Mouse (Mus musculus): ENCODE data around the gene Cadm1.

Gene Cadm1

DNA sequence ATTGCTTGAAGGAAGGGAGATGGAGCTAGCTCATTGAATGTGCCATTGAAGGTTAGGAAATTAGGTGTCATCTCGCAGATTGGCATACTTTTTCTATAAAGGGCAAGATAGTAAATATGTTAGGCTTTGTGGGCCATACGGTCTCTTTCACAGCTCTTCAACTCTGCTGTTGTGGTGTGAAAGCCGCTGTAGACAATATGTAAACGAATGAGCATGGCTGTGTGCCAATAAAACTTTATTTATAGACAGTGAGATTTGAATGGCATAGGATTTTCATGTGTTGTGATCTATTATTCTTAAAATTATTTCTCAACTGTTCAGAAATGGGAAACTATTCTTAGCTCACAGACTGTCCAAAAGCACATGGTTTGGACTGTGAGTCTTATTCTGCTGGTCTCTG, 123.0 kb downstream of the Cadm1 start:
- in situ Hi-C loops (cut with MboI; ENCODE audit: low sequenced_read_pairs) = no loop called here

- in situ Hi-C loops (cut with MboI; ENCODE audit: low sequenced_read_pairs) = no loop called here
Observed at GRCm38 (mm10) chr9:47659366-47660090, 129.6 kb downstream of the Cadm1 start.

GRCm38 (mm10) chr9:47661611-47662010, 131.6 kb downstream of the Cadm1 start:
- in situ Hi-C loops (cut with MboI; ENCODE audit: low sequenced_read_pairs) = no loop called here

DNA sequence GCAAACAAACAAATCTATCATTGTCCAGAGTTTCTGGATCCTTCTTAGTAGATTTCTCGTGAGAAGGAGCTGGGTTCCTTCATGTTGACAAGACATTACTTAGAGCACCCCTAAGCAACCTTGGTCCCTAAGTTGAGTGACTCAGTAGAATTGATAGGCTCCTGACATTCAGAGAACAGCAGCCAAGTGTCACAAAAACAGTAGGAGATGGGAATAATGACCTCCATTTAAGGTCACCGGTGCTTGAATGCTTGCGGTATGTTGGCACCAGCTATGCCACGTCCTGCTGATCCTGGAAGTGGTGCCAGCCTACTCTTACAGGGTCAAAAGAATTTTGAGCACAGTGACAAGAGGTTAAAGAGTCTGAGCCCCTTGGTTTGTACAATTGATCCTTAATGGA, 139.2 kb downstream of the Cadm1 start:
- in situ Hi-C loops (cut with MboI; ENCODE audit: low sequenced_read_pairs) = no loop called here

DNA sequence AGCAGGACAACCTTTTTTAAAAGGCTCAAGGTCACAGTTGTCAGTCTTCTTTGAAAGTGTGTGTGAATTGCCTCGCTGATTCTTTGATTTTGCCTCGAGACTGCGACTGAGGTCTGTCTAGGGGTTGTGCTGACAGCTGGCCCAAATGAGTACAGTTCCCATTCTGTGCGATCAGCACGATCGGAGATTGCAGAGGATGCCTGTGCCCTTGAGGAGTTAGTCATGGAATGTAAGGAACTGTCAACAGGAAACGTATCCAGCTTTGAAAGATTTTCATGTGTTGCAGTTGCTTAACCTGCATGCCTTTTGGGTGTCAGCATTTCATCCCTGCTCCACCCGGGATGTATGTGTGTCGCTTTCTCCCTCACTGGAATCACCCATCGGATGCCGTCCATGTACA, 141.6 kb downstream of the Cadm1 start:
- in situ Hi-C loops (cut with MboI; ENCODE audit: low sequenced_read_pairs) = no loop called here

DNA sequence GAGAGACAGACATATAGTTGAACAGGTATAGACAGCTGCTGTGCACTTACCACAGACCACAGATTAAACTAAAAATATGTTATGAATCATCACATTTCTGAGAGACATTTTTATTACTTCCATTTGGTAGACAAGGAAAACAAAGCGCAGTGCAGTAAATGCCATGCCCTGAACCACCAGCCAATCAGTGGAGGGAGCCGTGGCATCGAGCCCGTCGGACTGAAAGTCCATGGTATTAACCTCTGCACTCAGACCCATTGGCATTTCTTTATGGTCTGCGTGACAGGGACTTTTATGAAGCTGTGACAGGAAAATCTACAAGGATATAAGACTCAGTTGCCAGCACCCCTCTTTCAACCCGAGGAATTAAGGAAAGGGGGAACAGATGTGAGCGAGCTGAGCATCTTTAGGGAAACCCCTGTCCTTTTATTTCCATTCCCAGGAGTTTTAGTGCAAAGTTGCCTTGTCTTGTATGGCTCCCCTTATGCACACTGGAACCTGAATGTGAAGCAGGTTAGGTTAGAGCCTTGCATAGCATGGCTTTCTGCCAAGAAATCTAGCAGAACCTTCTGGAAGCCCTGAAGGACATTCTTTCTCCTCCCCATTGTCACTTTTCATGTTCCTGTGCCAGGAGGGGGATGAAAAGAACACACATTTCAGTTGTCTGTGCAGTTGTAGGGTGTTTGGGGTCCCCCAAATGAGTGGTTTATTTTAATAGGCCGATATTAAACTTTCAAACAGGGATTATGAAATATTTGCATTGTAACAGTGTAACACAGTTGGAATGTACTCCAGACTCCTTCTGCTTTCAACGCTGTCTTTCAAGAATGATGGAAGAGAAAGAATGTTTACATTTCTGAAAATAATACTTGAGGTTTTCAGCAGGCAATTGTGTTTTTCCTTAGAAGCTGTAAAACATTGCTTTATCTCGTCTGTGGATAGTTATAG, 145.1 kb downstream of the Cadm1 start:
- in situ Hi-C loops (cut with MboI; ENCODE audit: low sequenced_read_pairs) = no loop called here

- in situ Hi-C loops (cut with MboI; ENCODE audit: low sequenced_read_pairs) = no loop called here
Observed at GRCm38 (mm10) chr9:47686881-47687280, 156.9 kb downstream of the Cadm1 start.

GRCm38 (mm10) chr9:47687604-47688003, 157.6 kb downstream of the Cadm1 start:
- in situ Hi-C loops (cut with MboI; ENCODE audit: low sequenced_read_pairs) = no loop called here

- in situ Hi-C loops (cut with MboI; ENCODE audit: low sequenced_read_pairs) = no loop called here
Observed at GRCm38 (mm10) chr9:47688297-47688696, 158.3 kb downstream of the Cadm1 start.

DNA sequence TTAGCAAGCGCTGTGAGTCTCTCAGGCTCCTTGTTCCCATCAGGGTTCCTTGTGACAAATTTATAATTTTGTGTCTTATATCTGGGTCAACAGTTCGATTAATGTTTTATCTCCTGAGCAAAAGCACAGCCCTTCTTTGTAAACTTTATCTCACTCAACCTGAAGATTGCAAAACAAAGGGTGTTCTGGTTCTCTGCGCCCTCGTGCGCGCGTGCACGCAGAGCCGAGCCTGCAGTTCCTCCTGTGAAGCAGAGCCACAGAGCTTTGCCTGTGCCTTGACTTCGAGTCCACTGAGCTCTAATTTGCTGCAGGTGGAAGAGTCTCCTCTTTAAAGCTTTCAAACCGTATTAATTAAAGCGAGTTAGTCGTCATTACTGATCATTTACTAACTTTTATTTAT, 162.9 kb downstream of the Cadm1 start:
- in situ Hi-C loops (cut with MboI; ENCODE audit: low sequenced_read_pairs) = no loop called here

DNA sequence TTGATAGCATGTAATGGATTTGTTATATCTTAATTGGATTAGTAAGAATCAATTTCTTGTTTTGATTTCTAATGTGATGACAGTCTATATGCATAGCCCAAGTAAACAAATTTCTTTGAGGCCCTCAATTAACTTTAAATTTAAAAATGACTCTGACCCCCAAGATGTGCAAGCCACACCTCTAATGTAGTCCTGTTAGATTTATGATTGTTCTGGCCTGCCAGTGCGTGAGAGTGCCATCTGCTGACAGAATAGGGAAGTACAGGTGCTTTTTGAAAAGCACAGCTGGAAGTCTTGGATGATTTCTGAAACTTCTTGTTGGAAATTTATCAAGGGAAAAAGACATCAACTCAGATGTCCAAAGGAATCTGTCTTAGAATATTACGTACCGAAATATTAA, 169.1 kb downstream of the Cadm1 start:
- in situ Hi-C loops (cut with MboI; ENCODE audit: low sequenced_read_pairs) = no loop called here

- in situ Hi-C loops (cut with MboI; ENCODE audit: low sequenced_read_pairs) = no loop called here
Observed at GRCm38 (mm10) chr9:47700021-47700420, 170.0 kb downstream of the Cadm1 start.

DNA sequence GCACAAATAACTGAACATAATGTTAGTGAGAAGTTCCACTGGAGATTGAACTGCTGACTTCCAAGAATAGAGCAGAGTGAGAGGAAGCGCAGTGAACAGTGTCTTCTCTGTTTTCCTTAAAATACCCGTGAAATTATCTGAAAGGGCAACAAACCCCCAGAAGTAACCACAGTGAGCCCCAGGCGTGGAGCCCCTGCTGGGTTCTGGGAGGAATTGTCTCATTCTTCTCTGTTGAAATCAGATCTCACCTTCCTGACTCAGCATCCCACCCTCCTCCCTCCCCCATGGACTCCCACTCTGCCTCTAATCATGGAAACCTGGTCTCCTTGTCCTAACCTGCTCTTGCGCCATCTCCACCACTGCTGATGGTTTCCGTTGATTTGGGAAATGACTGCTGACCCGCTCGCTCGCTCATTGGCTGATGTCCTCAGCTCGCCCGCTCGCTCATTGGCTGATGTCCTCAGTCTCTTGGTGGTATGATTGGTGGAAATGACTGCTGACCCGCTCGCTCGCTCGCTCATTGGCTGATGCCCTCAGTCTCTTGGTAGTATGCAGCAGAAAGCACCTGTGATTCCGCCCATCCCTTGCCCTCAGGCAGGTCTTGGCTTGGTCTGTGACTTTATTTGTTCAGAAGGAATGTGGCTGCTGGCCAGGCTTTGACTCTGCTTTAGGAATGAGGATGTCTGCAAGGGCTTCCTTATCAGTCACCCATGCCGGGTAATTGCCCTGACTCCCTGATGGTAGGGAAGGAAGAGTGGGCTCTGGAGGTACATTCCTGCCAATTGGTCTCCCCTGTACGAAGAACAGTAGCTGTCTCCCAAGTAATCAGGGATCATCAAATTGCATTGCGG, 173.3 kb downstream of the Cadm1 start:
- in situ Hi-C loops (cut with MboI; ENCODE audit: low sequenced_read_pairs) = no loop called here

- in situ Hi-C loops (cut with MboI; ENCODE audit: low sequenced_read_pairs) = no loop called here
Observed at GRCm38 (mm10) chr9:47706341-47706740, 176.4 kb downstream of the Cadm1 start.

DNA sequence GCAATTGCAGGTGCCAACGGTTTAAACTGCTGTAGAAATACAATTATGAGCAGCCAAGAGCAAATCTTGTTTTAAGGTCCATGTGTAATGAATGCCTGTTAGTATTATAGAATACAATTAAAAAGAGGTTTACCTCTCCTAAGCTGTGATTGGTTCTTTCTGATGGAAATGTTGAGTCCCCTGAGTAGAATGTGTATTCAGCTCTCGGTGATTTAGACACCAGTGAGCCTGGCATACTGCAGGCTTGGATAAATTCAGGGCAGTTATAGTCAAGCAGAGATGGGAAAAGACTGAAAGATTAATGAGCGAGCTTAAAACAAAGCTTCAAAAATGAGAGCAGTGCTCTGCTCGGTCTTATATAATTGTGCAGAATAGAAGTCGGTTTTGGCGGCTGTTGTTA, 177.4 kb downstream of the Cadm1 start:
- in situ Hi-C loops (cut with MboI; ENCODE audit: low sequenced_read_pairs) = no loop called here

DNA sequence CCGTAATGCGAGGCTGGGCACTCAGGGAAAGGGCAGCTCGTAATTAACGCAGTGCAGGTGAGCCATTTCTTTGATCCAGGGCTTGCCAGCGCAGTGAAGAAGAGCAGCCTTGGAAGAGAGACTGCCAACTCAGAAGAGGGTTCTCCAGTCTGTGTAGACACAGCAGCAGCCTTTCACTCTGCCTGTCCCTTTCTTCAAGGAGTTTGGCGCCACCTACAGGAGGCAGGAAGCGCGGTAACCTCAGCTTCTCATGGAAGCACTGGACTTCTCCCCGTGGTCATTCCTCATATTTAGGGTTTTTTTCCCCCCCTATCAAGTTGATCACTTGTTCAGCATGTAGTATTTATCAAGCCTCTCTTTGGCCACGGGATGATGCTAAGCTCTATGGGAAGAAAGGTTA, 178.3 kb downstream of the Cadm1 start:
- in situ Hi-C loops (cut with MboI; ENCODE audit: low sequenced_read_pairs) = no loop called here

DNA sequence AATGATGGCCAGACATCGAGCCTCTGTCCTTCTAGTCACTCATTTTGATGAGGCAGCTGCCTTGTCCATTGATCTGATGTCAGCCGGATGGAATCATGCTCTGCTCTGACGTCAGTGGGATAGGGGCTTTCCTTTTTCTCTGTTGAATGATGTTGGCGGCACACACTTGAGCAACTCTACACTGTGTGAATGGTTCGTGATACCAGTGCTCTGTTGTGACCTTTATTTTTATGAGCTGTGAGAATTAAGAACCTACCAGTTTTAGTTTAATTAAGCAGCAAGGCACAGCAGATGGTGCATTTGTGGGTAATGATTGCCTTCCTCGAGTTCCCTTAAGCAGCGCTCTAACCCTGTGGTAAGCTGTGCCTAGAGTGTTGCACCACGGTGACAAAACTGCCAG, 181.0 kb downstream of the Cadm1 start:
- in situ Hi-C loops (cut with MboI; ENCODE audit: low sequenced_read_pairs) = no loop called here

GRCm38 (mm10) chr9:47714541-47714940, 184.6 kb downstream of the Cadm1 start:
- in situ Hi-C loops (cut with MboI; ENCODE audit: low sequenced_read_pairs) = no loop called here

DNA sequence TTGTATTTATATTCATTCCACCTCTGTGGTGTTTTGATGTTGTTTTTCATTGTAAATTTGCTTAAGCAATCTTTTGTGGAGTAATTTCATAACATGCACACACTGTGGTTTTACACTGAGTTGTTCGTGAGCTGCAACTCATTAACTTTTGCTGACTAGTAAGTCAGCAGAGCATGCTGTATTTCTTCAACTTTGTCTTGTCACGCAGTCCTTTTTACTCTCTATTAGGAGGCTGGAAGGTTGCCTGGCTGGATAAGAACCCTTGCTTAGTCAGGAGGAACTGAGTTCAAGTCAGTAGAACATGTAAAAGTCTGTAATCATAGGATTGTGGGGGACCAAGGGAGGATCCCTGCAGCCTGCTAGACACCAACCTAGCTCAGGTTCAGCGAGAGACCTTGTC, 185.4 kb downstream of the Cadm1 start:
- in situ Hi-C loops (cut with MboI; ENCODE audit: low sequenced_read_pairs) = no loop called here

GRCm38 (mm10) chr9:47716883-47717282, 186.9 kb downstream of the Cadm1 start:
- in situ Hi-C loops (cut with MboI; ENCODE audit: low sequenced_read_pairs) = no loop called here

- in situ Hi-C loops (cut with MboI; ENCODE audit: low sequenced_read_pairs) = no loop called here
Observed at GRCm38 (mm10) chr9:47727611-47728010, 197.6 kb downstream of the Cadm1 start.

Measured in CH12F3 (cell line).